Mouse (Mus musculus): ENCODE data around the gene Snap91. TPM values are rescaled to one million over a fixed set of nuclear protein-coding genes. Genes with fewer than 3 reads are reported as not detected.
A peak's percentile ranks its signal among the peaks of the same experiment; 100 is the strongest.

Gene Snap91
- polyA plus RNA-seq, 1 experiment: 0.18 TPM

GRCm38 (mm10) chr9:86738067-86738466 lies 142.4 kb downstream of the Snap91 start:
- 96% methylated on average over 1 of the region's 1 CpGs for WGBS
- TF ChIP-seq CTCF (IDR thresholded peaks at IDR 0.05; ENCODE audit: insufficient read depth, low read length): no peak
- no peak for TF ChIP-seq POLR2A (IDR thresholded peaks at IDR 0.05; ENCODE audit: borderline replicate concordance, extremely low read depth, low read depth, low read length)
- H3K4me3 ChIP-seq (replicated peaks; ENCODE audit: extremely low read depth, low read depth, low read length): no peak overlapping the region
- no peak for DNase-seq
- no peaks in the 10 kb centered on the region for H3K4me1 ChIP-seq (ENCODE audit: control insufficient read depth, insufficient read depth, low read length)

- WGBS: 89% methylated on average over 4 of the region's 4 CpGs
- no peak for DNase-seq
- no peak for TF ChIP-seq CTCF (IDR thresholded peaks at IDR 0.05; ENCODE audit: insufficient read depth, low read length)
- no peak overlapping the region for H3K4me3 ChIP-seq (replicated peaks; ENCODE audit: extremely low read depth, low read depth, low read length)
- H3K4me1 ChIP-seq (ENCODE audit: control insufficient read depth, insufficient read depth, low read length): no peaks in the 10 kb centered on the region
These were observed 143.5 kb downstream of the Snap91 start for GRCm38 (mm10) chr9:86736991-86737390.

- WGBS: 47% methylated on average over 9 of the region's 9 CpGs
- TF ChIP-seq POLR2A (IDR thresholded peaks at IDR 0.05; ENCODE audit: borderline replicate concordance, extremely low read depth, low read depth, low read length) (no peak), CTCF (IDR thresholded peaks at IDR 0.05; ENCODE audit: insufficient read depth, low read length) (no peak)
- Histone ChIP-seq H3K4me3 (replicated peaks; ENCODE audit: extremely low read depth, low read depth, low read length) (no peak overlapping the region), H3K4me1 (ENCODE audit: control insufficient read depth, insufficient read depth, low read length) (no peaks in the 10 kb centered on the region)
- DNase-seq: no peak
These were observed 145.7 kb downstream of the Snap91 start for GRCm38 (mm10) chr9:86734795-86735194.

GRCm38 (mm10) chr9:86734357-86734756 lies 146.1 kb downstream of the Snap91 start:
- DNase-seq: no peak
- no peak overlapping the region for H3K4me3 ChIP-seq (replicated peaks; ENCODE audit: extremely low read depth, low read depth, low read length)
- TF ChIP-seq POLR2A (IDR thresholded peaks at IDR 0.05; ENCODE audit: borderline replicate concordance, extremely low read depth, low read depth, low read length) (no peak), CTCF (IDR thresholded peaks at IDR 0.05; ENCODE audit: insufficient read depth, low read length) (no peak)
- no peaks in the 10 kb centered on the region for H3K4me1 ChIP-seq (ENCODE audit: control insufficient read depth, insufficient read depth, low read length)

GRCm38 (mm10) chr9:86729811-86730210 lies 150.6 kb downstream of the Snap91 start:
- no peak overlapping the region for H3K4me3 ChIP-seq (replicated peaks; ENCODE audit: extremely low read depth, low read depth, low read length)
- WGBS: 86% methylated on average over 3 of the region's 3 CpGs
- TF ChIP-seq POLR2A (IDR thresholded peaks at IDR 0.05; ENCODE audit: borderline replicate concordance, extremely low read depth, low read depth, low read length): no peak
- TF ChIP-seq CTCF (IDR thresholded peaks at IDR 0.05; ENCODE audit: insufficient read depth, low read length): no peak
- no peak for DNase-seq
- H3K4me1 ChIP-seq (ENCODE audit: control insufficient read depth, insufficient read depth, low read length): no peaks in the 10 kb centered on the region; the same call in 1 of the 2 replicates

GRCm38 (mm10) chr9:86729084-86729483 lies 151.4 kb downstream of the Snap91 start:
- no peak for TF ChIP-seq POLR2A (IDR thresholded peaks at IDR 0.05; ENCODE audit: borderline replicate concordance, extremely low read depth, low read depth, low read length)
- no peak for TF ChIP-seq CTCF (IDR thresholded peaks at IDR 0.05; ENCODE audit: insufficient read depth, low read length)
- Histone ChIP-seq H3K4me3 (replicated peaks; ENCODE audit: extremely low read depth, low read depth, low read length) (no peak overlapping the region), H3K4me1 (ENCODE audit: control insufficient read depth, insufficient read depth, low read length) (no peaks in the 10 kb centered on the region; the same call in 1 of the 2 replicates)
- DNase-seq: no peak
- 50% methylated on average over 1 of the region's 1 CpGs for WGBS

- Histone ChIP-seq H3K4me3 (replicated peaks; ENCODE audit: extremely low read depth, low read depth, low read length) (no peak overlapping the region), H3K4me1 (ENCODE audit: control insufficient read depth, insufficient read depth, low read length) (no peaks in the 10 kb centered on the region; the same call in 1 of the 2 replicates)
- TF ChIP-seq POLR2A (IDR thresholded peaks at IDR 0.05; ENCODE audit: borderline replicate concordance, extremely low read depth, low read depth, low read length): no peak
- TF ChIP-seq CTCF (IDR thresholded peaks at IDR 0.05; ENCODE audit: insufficient read depth, low read length): no peak
- peak; percentile 31 for DNase-seq
- 36% methylated on average over 10 of the region's 10 CpGs for WGBS
These were observed 152.1 kb downstream of the Snap91 start for GRCm38 (mm10) chr9:86728214-86728814.

- no peak for TF ChIP-seq POLR2A (IDR thresholded peaks at IDR 0.05; ENCODE audit: borderline replicate concordance, extremely low read depth, low read depth, low read length)
- no peak for DNase-seq
- 89% methylated on average over 5 of the region's 5 CpGs for WGBS
- Histone ChIP-seq H3K4me1 (ENCODE audit: control insufficient read depth, insufficient read depth, low read length) (no peaks in the 10 kb centered on the region; the same call in 1 of the 2 replicates), H3K4me3 (replicated peaks; ENCODE audit: extremely low read depth, low read depth, low read length) (no peak overlapping the region)
These were observed 154.1 kb downstream of the Snap91 start for GRCm38 (mm10) chr9:86726381-86726720.

- no peak overlapping the region for H3K4me3 ChIP-seq (replicated peaks; ENCODE audit: extremely low read depth, low read depth, low read length)
- TF ChIP-seq CTCF (IDR thresholded peaks at IDR 0.05; ENCODE audit: insufficient read depth, low read length): no peak
- no peak for TF ChIP-seq POLR2A (IDR thresholded peaks at IDR 0.05; ENCODE audit: borderline replicate concordance, extremely low read depth, low read depth, low read length)
- no peaks in the 10 kb centered on the region; the same call in 1 of the 2 replicates for H3K4me1 ChIP-seq (ENCODE audit: control insufficient read depth, insufficient read depth, low read length)
- 62% methylated on average over 7 of the region's 7 CpGs for WGBS
- no peak for DNase-seq
These were observed 154.7 kb downstream of the Snap91 start for GRCm38 (mm10) chr9:86725604-86726380.

- 64% methylated on average over 4 of the region's 4 CpGs for WGBS
- Histone ChIP-seq H3K4me3 (replicated peaks; ENCODE audit: extremely low read depth, low read depth, low read length) (no peak overlapping the region), H3K4me1 (ENCODE audit: control insufficient read depth, insufficient read depth, low read length) (no peaks in the 10 kb centered on the region; the same call in 1 of the 2 replicates)
- no peak for DNase-seq
- no peak for TF ChIP-seq POLR2A (IDR thresholded peaks at IDR 0.05; ENCODE audit: borderline replicate concordance, extremely low read depth, low read depth, low read length)
- no peak for TF ChIP-seq CTCF (IDR thresholded peaks at IDR 0.05; ENCODE audit: insufficient read depth, low read length)
These were observed 155.4 kb downstream of the Snap91 start for GRCm38 (mm10) chr9:86725066-86725465.
